Mouse (Mus musculus) CH12F3 (cell line): ENCODE measurements at regions not wholly inside any gene's neighbourhood (a gene's known extent, or its start where the extent isn't known, plus 50 kb on each side); places are given as distances from the start of the nearest gene placed in this dataset.

ENCODE experiments used
- in situ Hi-C: fragments of 300-500 bp; cut with MboI; formaldehyde crosslinking; loops from 2 replicates; pipeline ENCODE4 v1.14.3; 2020; ENCODE audit warnings: low sequenced_read_pairs

- in situ Hi-C loops, result no loop called here
Measured at GRCm38 (mm10) chr2:45265819-45266218, 148.6 kb upstream of the Zeb2 start.

- in situ Hi-C loops, result no loop called here
Measured at GRCm38 (mm10) chr2:45261949-45262348, 144.8 kb upstream of the Zeb2 start.

- in situ Hi-C loops, result no loop called here
Measured at GRCm38 (mm10) chr2:45258897-45259296, 141.7 kb upstream of the Zeb2 start.

- in situ Hi-C loops, result no loop called here
Measured at GRCm38 (mm10) chr2:45256373-45256772, 139.2 kb upstream of the Zeb2 start.

GRCm38 (mm10) chr2:45253936-45254335, 136.7 kb upstream of the Zeb2 start:
- in situ Hi-C loops, result no loop called here

- in situ Hi-C loops, result no loop called here
Measured at GRCm38 (mm10) chr2:45252321-45252720, 135.1 kb upstream of the Zeb2 start.

GRCm38 (mm10) chr2:45249658-45250057, 132.5 kb upstream of the Zeb2 start:
- in situ Hi-C loops, result no loop called here

- in situ Hi-C loops, result no loop called here
Measured at GRCm38 (mm10) chr2:45246061-45246945, 129.1 kb upstream of the Zeb2 start.

GRCm38 (mm10) chr2:45245506-45245905, 128.3 kb upstream of the Zeb2 start:
- in situ Hi-C loops, result no loop called here

GRCm38 (mm10) chr2:45244491-45244890, 127.3 kb upstream of the Zeb2 start:
- in situ Hi-C loops, result no loop called here

- in situ Hi-C loops, result no loop called here
Measured at GRCm38 (mm10) chr2:45239501-45240292, 122.5 kb upstream of the Zeb2 start.

GRCm38 (mm10) chr2:45239001-45239400, 121.8 kb upstream of the Zeb2 start:
- in situ Hi-C loops, result no loop called here

GRCm38 (mm10) chr2:45236168-45236700, 119.0 kb upstream of the Zeb2 start:
- in situ Hi-C loops, result no loop called here

- in situ Hi-C loops, result no loop called here
Measured at GRCm38 (mm10) chr2:45234148-45234547, 117.0 kb upstream of the Zeb2 start.

GRCm38 (mm10) chr2:45230351-45231209, 113.4 kb upstream of the Zeb2 start:
- in situ Hi-C loops, result no loop called here

GRCm38 (mm10) chr2:45229501-45229900, 112.3 kb upstream of the Zeb2 start:
- in situ Hi-C loops, result no loop called here

GRCm38 (mm10) chr2:45227276-45227944, 110.2 kb upstream of the Zeb2 start:
- in situ Hi-C loops, result no loop called here

GRCm38 (mm10) chr2:45226045-45226370, 108.8 kb upstream of the Zeb2 start:
- in situ Hi-C loops, result no loop called here

- in situ Hi-C loops, result no loop called here
Measured at GRCm38 (mm10) chr2:45225364-45226044, 108.3 kb upstream of the Zeb2 start.

- in situ Hi-C loops, result no loop called here
Measured at GRCm38 (mm10) chr2:45222213-45222612, 105.0 kb upstream of the Zeb2 start.
